Mouse (Mus musculus) ES-Bruce4 (cell line): ENCODE results near the gene Tha1. TPM values are rescaled to one million over a fixed set of nuclear protein-coding genes. Genes with fewer than 3 reads are reported as not detected.
A peak's percentile ranks its signal among the peaks of the same experiment; 100 is the strongest.

ENCODE experiments used
- H3K27ac ChIP-seq: 2 replicates; pipeline ENCODE4 v1.5.1; 2012; ENCODE audit warnings: low read length, inconsistent platforms; ENCODE audit not compliant: insufficient read depth
- H3K27me3 ChIP-seq: 2 replicates; pipeline ENCODE4 v1.6.1; 2012; ENCODE audit warnings: mild to moderate bottlenecking, low read length, inconsistent platforms; ENCODE audit not compliant: control insufficient read depth, poor library complexity, insufficient read depth, severe bottlenecking
- H3K36me3 ChIP-seq: 2 replicates; pipeline ENCODE4 v1.6.1; 2012; ENCODE audit warnings: inconsistent platforms, mild to moderate bottlenecking, low read length, moderate library complexity; ENCODE audit not compliant: control insufficient read depth, poor library complexity, insufficient read depth, severe bottlenecking
- H3K4me1 ChIP-seq: one replicate; pipeline ENCODE4 v1.8.1; 2011; ENCODE audit warnings: low read length; ENCODE audit not compliant: control insufficient read depth, insufficient read depth
- H3K4me3 ChIP-seq: 2 replicates; pipeline ENCODE4 v1.5.1; 2011; ENCODE audit warnings: low read depth, mild to moderate bottlenecking, low read length
- H3K9ac ChIP-seq: 2 replicates; pipeline ENCODE4 v1.6.1; 2012; ENCODE audit warnings: low read depth, mild to moderate bottlenecking, inconsistent platforms; ENCODE audit not compliant: poor library complexity, severe bottlenecking
- H3K9me3 ChIP-seq: replicated peaks from 2 replicates; pipeline ENCODE4 v1.6.1; 2012; ENCODE audit warnings: mild to moderate bottlenecking, low read length, inconsistent platforms; ENCODE audit not compliant: control insufficient read depth, poor library complexity, insufficient read depth, severe bottlenecking
- CTCF ChIP-seq: IDR thresholded peaks from one replicate; pipeline ENCODE4 v1.8.1; 2011; ENCODE audit warnings: low read depth, low read length
- EP300 ChIP-seq: IDR thresholded peaks from 2 replicates; pipeline ENCODE4 v1.6.1; 2011; ENCODE audit warnings: low read depth, low read length; ENCODE audit not compliant: insufficient read depth
- POLR2A ChIP-seq: IDR thresholded peaks from one replicate; pipeline ENCODE4 v1.8.1; 2011; ENCODE audit warnings: low read length; ENCODE audit not compliant: insufficient read depth
- polyA plus RNA-seq: library from polyadenylated mRNA; stranded (reverse); fragments of >200 nt; gene quantifications from 2 replicates; pipeline ENCODE4 v1.2.4, GENCODE M21; 2011; ENCODE audit warnings: low read depth; ENCODE audit not compliant: missing spikeins, insufficient read depth, insufficient read length

The Tha1 gene
- polyA plus RNA-seq, 1 experiment, result 1.1 TPM

DNA sequence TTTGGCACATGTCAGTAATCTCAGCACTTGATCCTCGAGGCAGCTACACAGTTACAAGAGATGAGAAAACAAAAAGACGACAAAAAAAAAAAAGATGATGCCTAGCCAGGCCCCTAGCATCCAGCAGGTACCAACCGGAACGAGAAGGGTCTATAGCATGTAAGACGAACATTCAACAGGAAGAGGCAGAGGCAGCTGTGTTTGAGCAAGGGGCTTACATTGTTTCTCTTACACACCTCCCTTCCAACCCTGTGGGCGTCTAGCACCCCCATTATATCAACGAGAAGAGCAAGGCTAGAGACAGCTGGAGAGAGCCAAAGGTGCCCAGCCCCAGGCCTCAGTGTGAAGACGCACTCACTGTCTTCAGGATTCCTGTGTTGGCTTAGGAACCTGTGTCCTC, 46.4 kb downstream of the Tha1 start:
- Histone ChIP-seq H3K36me3 (peaks cover 10% of the 10 kb centered on the region; the same call in 1 of the 2 replicates), H3K4me1 (peaks cover 2% of the 10 kb centered on the region), H3K27ac (no peak overlapping the region), H3K9ac (peak overlapping the region; percentile 86; the same call in 1 of the 2 replicates), H3K4me3 (no peak overlapping the region), H3K9me3 (no peaks in the 10 kb centered on the region), H3K27me3 (no peaks in the 10 kb centered on the region)
- TF ChIP-seq CTCF, result no peak
- TF ChIP-seq EP300, result no peak
- no peak for TF ChIP-seq POLR2A

DNA sequence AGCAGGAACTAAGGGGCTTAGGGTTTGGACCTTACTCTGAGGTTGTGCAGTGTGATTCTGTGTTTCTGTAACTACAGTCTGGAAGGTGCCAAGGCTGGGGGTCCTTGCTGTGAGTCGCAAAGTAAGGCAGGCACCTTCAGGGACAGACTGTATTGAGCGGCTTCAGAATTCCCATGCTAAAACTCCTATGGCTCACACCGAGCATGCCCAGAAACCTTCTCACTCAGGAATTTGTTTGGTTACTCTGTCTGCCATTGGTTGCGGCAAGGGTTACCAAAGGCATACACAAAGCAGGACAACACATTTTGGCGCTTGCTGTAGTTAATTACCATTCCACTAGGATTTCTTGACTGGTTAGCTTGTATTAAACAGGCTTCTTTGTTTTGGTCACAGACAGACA, 47.1 kb downstream of the Tha1 start:
- H3K9me3 ChIP-seq, result no peaks in the 10 kb centered on the region
- H3K4me1 ChIP-seq, result peaks cover 2% of the 10 kb centered on the region
- peak overlapping the region; percentile 85 for H3K27ac ChIP-seq
- H3K4me3 ChIP-seq, result peak overlapping the region; percentile 93
- peaks cover 16% of the 10 kb centered on the region for H3K36me3 ChIP-seq
- TF ChIP-seq CTCF (no peak), POLR2A (no peak), EP300 (no peak)
- H3K27me3 ChIP-seq, result no peaks in the 10 kb centered on the region
- peak overlapping the region; percentile 86 for H3K9ac ChIP-seq

DNA sequence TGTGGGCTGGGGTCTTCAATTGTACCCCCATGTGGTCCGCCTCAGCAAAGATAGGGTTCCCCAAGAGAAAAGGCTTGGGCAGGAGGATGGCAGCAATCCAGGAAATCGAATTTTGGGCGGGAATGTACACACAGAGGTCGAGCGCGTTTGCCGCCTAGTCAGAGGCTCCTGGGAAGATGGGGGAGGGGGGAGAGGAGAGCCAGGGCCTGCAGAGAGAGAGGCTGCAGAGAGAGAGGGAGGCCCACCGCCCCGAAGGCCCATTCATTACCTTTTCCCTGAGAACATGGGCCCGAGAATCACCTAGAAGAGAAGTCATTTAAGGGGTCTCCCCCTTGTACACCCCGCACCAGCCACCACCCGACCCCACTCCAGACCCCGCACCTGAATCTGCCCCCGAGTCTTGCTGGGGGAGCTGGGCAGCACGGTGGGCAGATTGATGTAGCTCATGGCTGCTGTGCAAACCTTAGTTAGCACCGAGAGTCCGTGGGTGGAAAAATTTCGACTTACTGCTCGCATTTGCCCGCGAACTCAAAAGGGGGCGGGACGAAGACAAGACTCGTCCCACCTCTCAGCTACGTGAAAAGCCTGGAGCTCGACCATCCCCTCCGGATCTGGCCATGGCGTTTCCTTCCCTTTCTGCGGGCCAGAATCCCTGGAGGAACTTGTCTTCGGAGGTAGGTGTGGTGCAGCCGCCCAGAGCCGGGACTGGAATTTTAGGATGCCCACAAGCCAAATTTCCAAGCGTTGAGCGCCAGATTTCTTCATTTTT, 47.8 kb downstream of the Tha1 start, which contains the start of the genes Afmid and Tk1:
Gene Afmid (plus strand): TSS at position 592 of the 769 bp plus-strand sequence.
Gene Tk1 (minus strand): TSS at position 760 of the 769 bp plus-strand sequence.
- Histone ChIP-seq H3K4me1 (peaks cover 2% of the 10 kb centered on the region), H3K27me3 (no peaks in the 10 kb centered on the region)

DNA sequence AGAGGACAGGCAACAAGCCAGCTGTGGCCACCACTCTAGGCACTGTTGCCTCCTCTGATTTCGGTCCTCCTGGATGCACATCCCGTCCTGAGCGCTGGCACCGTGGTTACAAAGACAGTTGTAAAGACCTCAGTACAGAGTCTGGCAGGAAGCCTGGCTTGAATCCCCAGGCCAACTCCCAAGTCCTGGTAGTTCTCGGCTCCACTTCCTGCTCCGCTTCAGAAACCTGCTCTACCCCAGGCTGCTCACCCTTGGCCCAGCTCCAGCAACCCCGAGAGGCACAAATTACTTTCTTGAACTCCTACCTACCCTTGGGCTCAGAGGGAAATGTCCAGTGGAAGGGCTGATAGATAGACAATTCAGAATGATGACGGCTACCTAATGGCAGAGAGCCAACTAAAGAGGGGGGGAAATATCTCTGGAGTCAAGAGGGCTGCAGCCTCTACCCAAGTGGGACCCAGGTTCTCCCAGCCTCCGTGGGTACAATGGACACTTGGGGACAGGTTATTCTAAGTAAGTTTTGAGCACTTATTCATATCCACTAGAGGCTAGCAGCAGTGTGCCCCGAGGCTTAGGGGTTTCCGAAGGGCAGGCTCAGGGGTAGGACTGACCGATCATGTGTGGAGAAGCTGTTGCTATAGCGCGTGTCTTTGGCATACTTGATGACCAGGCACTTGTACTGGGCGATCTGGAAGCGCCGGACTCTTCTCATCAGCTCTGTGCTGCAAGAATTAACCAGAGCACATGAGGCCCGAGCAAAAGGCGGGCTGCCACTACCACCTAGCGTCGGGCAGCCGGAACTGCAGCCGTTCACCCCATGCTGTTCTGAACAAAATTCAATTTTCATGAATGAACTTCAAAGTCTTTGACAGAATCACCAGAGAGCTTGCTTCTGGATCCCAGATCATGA, 49.0 kb downstream of the Tha1 start:
- Histone ChIP-seq H3K4me1 (peaks cover 4% of the 10 kb centered on the region), H3K4me3 (peak overlapping the region; percentile 93), H3K27me3 (no peaks in the 10 kb centered on the region), H3K9me3 (no peaks in the 10 kb centered on the region), H3K27ac (no peak overlapping the region), H3K9ac (peak overlapping the region; percentile 86), H3K36me3 (peaks cover 28% of the 10 kb centered on the region)
- TF ChIP-seq POLR2A, result no peak
- peak; percentile 89 for TF ChIP-seq CTCF
- TF ChIP-seq EP300, result no peak

More for the DNA sequence above, 47.8 kb downstream of the Tha1 start, which contains the start of the genes Afmid and Tk1:
- TF ChIP-seq POLR2A (peak; percentile 19), EP300 (no peak)
- Histone ChIP-seq H3K9ac (peak within 1 kb of the TSS; percentile 86), H3K36me3 (peaks cover 20% of the 10 kb centered on the region), H3K9me3 (no peaks in the 10 kb centered on the region), H3K27ac (peak within 1 kb of the TSS; percentile 85), H3K4me3 (peak within 1 kb of the TSS; percentile 93)

DNA sequence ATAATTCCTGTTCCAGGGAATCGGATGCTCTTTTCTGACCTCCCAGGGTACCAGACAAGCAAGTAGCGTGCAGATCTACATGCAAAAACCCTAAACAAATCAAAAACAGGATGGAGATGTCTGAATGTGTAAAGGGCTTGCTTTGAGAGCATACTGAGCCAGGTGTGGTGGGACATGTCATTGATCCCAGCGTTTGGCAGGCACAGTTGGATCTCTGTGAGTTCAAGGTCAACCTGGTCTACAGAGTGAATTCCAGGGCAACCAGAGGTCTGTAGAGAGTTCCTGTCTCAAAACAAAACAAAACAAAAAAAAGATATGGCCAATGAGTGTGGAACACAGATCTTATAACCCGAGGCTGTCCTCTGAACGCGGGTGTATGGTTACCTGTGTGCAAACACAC, 49.9 kb downstream of the Tha1 start:
- H3K9me3 ChIP-seq, result no peaks in the 10 kb centered on the region
- no peak overlapping the region for H3K9ac ChIP-seq
- no peak for TF ChIP-seq EP300
- TF ChIP-seq POLR2A, result no peak
- TF ChIP-seq CTCF, result no peak
- peaks cover 4% of the 10 kb centered on the region for H3K4me1 ChIP-seq
- peaks cover 28% of the 10 kb centered on the region for H3K36me3 ChIP-seq
- no peak overlapping the region for H3K4me3 ChIP-seq
- no peak overlapping the region for H3K27ac ChIP-seq
- no peaks in the 10 kb centered on the region for H3K27me3 ChIP-seq
